Mouse (Mus musculus): ENCODE results near the gene Rab43.

The Rab43 gene

GRCm38 (mm10) chr6:87811675-87812338, at the start of gene Rab43:
Gene Rab43, minus strand, starts transcription at chr6:87812164.
- DNase-seq (ENCODE audit: low spot score) = peak; percentile 91

GRCm38 (mm10) chr6:87857071-87857470, 45.1 kb upstream of the Rab43 start:
- no peak for DNase-seq (ENCODE audit: low spot score)

- peak; percentile 46 for DNase-seq (ENCODE audit: low spot score)
Measured at GRCm38 (mm10) chr6:87853446-87853845, 41.5 kb upstream of the Rab43 start.

- no peak for DNase-seq (ENCODE audit: low spot score)
Measured at GRCm38 (mm10) chr6:87851871-87852270, 39.9 kb upstream of the Rab43 start.

- DNase-seq (ENCODE audit: low spot score) = peak; percentile 98
Measured at GRCm38 (mm10) chr6:87850900-87851614, 39.1 kb upstream of the Rab43 start, which contains the start of gene Cnbp. Gene Cnbp, minus strand, starts transcription at chr6:87851106.

- DNase-seq (ENCODE audit: low spot score) = peak; percentile 71
Measured at GRCm38 (mm10) chr6:87850155-87850899, 38.4 kb upstream of the Rab43 start.

GRCm38 (mm10) chr6:87849780-87850154, 37.8 kb upstream of the Rab43 start:
- peak; percentile 67 for DNase-seq (ENCODE audit: low spot score)

- peak; percentile 72 for DNase-seq (ENCODE audit: low spot score)
Measured at GRCm38 (mm10) chr6:87846813-87847212, 34.8 kb upstream of the Rab43 start.

GRCm38 (mm10) chr6:87845031-87845695, 33.2 kb upstream of the Rab43 start:
- no peak for DNase-seq (ENCODE audit: low spot score)

- DNase-seq (ENCODE audit: low spot score) = peak; percentile 50
Measured at GRCm38 (mm10) chr6:87842254-87842653, 30.3 kb upstream of the Rab43 start.

- DNase-seq (ENCODE audit: low spot score) = no peak
Measured at GRCm38 (mm10) chr6:87841635-87842034, 29.7 kb upstream of the Rab43 start.

- DNase-seq (ENCODE audit: low spot score) = no peak
Measured at GRCm38 (mm10) chr6:87839797-87840341, 27.9 kb upstream of the Rab43 start.

GRCm38 (mm10) chr6:87838551-87839197, 26.7 kb upstream of the Rab43 start, which contains the start of gene Isy1:
Gene Isy1, minus strand, starts transcription at chr6:87838798.
- peak; percentile 99 for DNase-seq (ENCODE audit: low spot score)

- no peak for DNase-seq (ENCODE audit: low spot score)
Measured at GRCm38 (mm10) chr6:87835695-87836094, 23.7 kb upstream of the Rab43 start, which contains the start of gene Gm45140. Gene Gm45140, minus strand, starts transcription at chr6:87835795.

- no peak for DNase-seq (ENCODE audit: low spot score)
Measured at GRCm38 (mm10) chr6:87820366-87820765, 8.4 kb upstream of the Rab43 start.

- no peak for DNase-seq (ENCODE audit: low spot score)
Measured at GRCm38 (mm10) chr6:87814486-87814885, 2.5 kb upstream of the Rab43 start.

GRCm38 (mm10) chr6:87812656-87813055, 692 bp upstream of the Rab43 start:
- DNase-seq (ENCODE audit: low spot score) = no peak

GRCm38 (mm10) chr6:87810713-87811669, 973 bp downstream of the Rab43 start:
- peak; percentile 64 for DNase-seq (ENCODE audit: low spot score)

GRCm38 (mm10) chr6:87810311-87810710, 1.7 kb downstream of the Rab43 start:
- peak; percentile 28 for DNase-seq (ENCODE audit: low spot score)

GRCm38 (mm10) chr6:87809651-87810161, 2.3 kb downstream of the Rab43 start:
- no peak for DNase-seq (ENCODE audit: low spot score)
